Mouse (Mus musculus): Measurements from ENCODE around the gene Ifna13.

Ifna13 gene

DNA sequence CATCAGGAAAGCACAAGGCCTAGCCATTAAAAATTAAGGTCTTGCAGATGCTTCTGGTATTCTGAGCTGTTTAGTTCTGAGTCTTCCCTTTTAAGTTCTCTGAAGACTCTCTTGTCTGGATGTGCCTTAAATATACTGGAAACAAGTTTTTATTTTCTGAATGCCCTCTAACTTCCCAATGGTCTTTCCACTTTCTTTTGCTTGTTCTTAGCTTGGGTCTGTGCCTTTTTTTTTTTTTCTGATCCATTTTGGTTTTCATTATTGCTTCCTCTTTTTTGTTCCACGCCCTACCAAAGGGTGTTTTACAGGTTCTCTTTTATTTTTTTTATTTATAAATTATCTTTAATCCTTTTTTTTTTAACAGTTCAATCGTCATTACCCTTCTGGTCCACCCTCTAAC lies at the start of gene Ifna13:
Ifna13 (minus strand) TSS at position 101 of the 400 bp plus-strand sequence.
- no peak for DNase-seq (ENCODE audit: low spot score in 2 of 2)

DNA sequence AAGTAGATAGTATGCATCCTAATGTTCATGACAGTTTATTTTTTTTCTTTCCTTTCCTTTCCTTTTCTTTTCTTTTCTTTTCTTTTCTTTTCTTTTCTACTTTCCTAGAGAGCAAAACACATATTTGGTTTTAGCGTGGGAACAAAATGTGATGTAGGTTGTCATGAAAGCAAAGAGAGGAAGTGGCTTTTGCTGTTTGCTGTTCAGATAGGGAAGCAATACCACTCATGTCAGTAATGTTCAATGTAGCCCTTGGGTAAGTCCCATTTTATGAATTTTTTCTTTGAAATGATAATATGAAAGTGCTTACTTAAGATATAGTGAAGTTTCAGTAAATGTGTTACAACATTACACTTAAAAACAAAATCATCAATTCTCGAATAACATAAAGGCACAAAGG lies 49.1 kb upstream of the Ifna13 start:
- no peak for DNase-seq (ENCODE audit: low spot score in 2 of 2)

DNA sequence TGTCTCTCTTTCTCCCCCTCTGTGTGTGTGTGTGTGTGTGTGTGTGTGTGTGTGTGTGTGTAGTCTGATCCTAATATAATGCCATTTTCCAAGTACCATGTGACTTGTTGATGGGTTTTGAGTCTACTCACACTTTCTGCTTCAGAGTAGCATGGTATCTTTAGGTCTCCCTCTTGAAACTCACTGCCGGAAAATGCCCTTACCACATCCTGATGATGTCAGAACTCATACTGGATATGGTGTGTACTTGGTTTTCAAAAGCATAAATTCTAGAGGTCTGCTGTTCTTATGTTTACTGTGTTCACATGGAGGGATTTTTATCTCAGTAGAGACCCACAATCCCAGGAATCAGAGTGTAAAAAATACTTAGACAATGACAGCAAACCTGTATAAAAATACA lies 48.3 kb upstream of the Ifna13 start:
- no peak for DNase-seq (ENCODE audit: low spot score in 2 of 2)

DNA sequence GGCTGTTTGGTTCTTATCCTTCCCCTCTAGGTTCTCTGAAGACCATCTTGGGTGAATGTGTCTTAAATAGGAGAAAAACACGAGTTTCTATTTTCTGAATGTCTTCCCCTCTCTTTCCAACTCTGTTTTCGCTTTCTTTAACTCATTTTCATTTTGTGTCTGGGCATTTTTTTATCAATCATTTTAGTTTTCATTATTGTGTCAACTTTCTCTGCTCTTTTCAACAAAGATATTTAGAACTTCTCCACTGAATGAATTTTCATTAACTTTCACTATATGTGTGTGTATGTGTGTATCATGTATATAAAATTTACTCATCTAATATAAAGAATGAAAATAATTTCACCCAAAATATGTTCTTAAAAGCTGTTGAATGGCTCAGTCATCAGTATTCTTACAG lies 47.0 kb upstream of the Ifna13 start, which contains the start of gene Ifnab:
Ifnab (minus strand) TSS at position 101 of the 400 bp plus-strand sequence.
- no peak for DNase-seq (ENCODE audit: low spot score in 2 of 2)

DNA sequence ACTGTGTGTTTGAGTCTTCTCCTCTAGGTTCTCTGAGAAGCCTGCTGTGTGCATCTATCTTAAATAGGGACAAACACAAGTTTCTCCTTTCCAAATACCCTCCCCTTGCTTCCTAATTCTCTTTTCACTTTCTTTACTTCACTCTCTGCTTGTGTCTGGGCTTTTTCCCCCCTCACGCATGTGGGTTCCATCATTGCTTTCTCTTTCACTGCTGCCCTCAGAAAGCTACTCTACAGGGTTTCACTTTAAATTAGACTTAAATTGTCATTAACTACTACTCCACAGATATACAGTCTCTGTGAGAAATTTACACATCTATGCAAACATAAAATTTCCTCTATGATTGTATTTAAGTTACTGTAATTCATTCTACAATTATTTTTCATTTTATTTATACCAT lies 39.6 kb upstream of the Ifna13 start, which contains the start of gene Ifna2:
Ifna2 (minus strand) TSS at position 101 of the 400 bp plus-strand sequence.
- no peak for DNase-seq (ENCODE audit: low spot score in 2 of 2)

DNA sequence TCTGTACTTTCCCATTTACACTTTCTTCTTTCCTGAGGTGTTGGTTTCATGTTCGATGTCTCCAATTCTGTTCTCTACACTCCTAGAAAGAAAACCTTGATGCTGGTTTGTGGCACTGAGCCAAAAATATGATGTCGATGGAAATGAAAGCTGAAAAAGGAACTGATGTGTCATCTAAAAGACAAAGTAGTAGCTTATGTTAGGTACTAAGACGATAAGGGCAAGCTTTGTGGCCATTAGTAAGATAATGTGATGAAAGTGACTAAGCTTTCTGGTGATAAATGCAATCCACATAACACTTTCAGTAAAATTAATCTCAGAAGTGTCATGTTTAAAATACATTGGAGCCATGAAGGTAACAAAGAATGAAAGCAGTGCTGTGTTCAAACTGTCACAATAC lies 37.1 kb upstream of the Ifna13 start:
- DNase-seq (ENCODE audit: low spot score in 2 of 2): no peak

DNA sequence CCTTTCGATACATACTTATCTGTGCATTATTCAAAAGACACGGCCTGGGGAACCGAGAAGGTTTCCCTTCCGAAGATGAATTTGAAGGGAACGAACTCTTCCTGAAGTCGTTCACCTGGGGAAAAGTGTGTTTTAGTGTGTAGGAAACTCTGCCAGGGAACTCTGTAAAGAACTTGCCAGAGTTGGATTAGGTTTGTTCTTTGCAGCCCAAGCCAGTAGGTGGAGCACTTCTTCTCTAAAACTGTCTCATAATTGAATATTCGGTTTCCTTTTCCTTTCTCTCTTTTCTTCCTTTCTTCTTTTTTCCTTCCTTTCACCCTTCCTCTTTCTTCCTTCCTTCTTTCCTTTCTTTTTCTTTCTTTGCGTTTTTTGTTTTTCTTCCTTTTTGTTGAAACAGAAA lies 36.1 kb upstream of the Ifna13 start:
- DNase-seq (ENCODE audit: low spot score in 2 of 2): no peak

DNA sequence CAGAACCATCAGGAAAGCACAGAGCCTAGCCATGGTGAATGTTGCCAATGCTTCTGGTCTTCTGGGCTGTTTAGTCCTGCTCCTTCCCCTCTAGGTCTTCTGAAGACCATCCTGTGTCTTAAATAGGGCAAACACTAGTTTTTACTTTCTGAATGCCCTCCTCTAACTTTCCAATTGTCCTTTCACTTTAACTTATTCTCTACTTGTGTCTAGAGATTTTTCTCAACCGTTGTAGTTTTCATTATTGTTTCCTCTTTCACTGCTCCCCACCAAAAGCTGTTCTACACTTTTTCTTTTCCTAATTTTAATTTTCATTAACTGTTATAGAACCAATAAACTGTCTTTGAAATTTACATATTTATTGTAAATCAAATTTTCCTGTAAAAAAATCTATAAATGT lies 32.6 kb upstream of the Ifna13 start, which contains the start of gene Ifna16:
Ifna16 (minus strand) TSS at position 101 of the 400 bp plus-strand sequence.
- no peak for DNase-seq (ENCODE audit: low spot score in 2 of 2)

DNA sequence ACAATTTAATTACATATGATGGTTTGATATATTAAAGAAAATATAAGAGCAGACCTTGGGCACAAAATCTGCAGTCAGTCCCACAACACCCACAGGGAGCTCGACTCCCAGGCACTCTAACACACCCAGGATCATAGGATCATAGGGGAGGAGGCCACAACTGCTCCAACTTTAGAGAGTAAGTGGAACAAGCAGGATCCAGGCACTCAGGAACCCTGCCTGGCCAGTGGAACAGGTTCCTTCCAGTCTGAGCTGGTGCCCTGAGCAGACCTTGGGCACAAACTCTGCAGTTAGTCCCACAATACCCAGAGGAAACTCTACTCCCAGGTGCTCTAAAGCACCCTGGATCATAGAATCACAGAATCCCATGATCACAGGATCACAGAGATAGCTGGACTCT lies 11.2 kb upstream of the Ifna13 start:
- no peak for DNase-seq (ENCODE audit: low spot score in 2 of 2)

DNA sequence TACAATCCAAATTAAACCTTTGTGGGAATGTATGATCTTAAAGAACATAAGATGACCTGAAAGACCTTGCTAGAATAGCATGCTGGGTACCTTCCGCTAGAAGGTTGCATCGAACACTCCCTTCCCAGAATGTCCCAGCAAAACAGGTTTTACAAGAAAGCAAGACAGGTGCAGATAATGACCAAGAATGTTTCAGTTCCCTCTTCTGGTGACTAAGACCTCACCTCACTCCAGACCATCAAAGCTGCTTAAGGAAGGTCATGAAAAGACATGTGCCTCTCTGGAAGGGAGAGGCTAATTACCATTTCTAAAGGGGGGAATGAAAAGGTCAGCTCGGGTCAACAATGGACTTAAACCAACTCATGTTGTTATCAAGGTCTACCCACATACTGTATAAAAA lies 9.4 kb upstream of the Ifna13 start:
- no peak for DNase-seq (ENCODE audit: low spot score in 2 of 2)

DNA sequence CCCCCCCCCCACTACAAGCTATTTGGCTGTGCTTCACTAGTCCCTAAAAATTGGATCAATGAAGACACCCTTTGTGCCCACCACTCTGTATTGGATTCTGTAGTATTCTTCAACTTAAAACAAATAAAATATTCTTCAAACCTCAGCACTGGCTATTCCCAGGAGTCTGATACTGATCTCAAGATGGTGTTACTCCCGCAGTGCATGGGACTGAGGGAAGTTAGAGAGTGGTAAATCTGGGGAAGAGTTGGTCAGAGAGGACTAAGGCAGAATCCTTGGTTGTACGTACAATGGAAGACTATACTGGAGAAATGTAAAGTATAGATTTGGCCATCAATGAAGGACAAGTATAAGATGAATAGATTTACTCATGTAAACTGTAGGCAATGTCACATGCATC lies 1.7 kb downstream of the Ifna13 start:
- no peak for DNase-seq (ENCODE audit: low spot score in 2 of 2)

DNA sequence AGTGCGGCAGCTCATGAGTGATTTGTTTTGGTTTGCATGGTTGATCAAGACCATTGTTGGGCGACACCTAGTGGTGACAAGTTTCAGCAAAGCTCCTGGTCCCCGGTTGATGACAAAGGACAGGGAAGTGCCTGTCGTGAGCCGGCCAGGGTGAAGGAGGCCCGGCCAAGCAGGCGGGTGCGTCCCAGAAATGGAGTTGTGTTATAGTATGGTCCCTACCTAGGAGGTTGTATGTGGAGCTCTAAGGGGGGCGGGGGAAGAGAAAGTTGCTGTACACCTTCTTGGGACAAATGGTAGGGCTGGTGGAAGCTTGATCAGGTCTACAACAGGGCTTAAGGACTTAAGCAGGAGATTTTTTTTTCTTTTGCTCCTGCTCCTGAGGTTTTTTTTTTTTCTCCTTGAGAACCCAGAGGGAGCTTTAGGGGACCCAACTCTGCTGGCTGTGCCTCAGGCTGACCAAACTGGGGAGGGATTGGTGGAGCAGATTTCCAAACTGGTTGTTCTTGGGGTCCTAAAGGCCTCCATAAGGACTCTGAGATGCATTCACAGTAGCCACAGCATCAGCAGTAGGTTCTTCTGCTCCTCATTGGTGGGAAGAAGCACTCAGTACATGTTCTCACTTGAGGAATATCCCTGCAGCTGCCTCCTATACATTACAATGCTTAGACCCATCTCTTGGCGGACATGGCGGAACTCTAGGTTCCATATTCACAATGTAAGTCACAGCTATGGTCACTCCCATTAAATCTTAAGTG lies 3.0 kb downstream of the Ifna13 start:
- peak; percentile 50 to 53 for DNase-seq (ENCODE audit: low spot score in 2 of 2)

DNA sequence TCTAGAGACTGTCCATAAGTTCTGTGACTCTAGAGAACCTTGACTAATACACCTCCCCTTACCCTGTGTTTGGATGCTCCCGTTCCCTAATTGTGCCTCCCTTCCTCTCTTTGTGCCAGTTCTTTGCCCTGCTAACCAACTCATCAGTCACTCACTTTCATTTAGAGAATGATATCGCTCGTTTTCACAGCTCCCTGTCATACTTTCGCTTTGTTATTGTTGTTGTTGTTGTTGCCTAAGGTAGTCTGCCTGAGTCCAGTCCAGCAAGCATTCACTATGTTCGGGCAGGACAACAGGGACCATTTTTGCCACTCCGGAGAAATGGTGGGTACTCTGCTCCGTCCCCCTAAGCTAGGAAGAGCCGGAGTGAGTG lies 3.6 kb downstream of the Ifna13 start:
- no peak for DNase-seq (ENCODE audit: low spot score in 2 of 2)

DNA sequence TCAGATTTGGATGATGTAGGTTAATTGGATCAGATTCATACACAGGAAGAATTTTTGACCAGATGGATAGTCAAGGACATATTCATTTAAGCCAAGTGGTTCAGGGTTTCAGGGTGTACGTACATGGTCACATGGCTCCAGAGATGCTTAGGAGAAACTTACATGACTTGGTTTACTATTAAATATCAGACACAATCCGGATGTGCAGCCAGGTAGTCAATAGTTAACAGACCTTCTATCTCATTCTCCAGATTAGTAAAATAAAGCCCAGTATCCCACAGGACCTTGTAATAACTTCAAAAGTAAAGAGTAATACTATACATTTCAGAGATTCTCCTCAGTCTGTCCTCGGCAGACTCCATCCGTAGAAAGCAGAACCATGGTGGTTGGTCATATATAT lies 9.9 kb downstream of the Ifna13 start, which contains the start of gene C87499:
C87499 (minus strand) TSS at position 101 of the 400 bp plus-strand sequence.
- no peak for DNase-seq (ENCODE audit: low spot score in 2 of 2)

DNA sequence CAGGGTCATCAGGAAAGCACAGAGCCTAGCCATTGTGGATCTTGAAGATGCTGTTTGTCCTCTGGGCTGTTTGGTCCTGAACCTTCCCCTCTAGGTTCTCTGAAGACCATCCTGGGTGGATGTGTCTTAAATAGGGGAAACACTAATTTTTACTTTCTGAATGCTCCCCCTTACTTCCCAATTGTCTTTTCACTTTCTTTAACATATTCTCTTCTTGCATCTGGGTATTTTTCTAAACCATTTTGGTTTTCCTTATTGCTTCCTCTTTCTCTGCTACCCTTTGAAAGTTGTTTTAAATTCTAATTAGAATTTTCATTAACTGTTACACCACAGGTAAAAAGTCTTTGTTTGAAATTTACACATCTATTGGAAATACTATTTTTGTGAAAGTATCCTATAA lies 41.0 kb downstream of the Ifna13 start, which contains the start of gene Ifna12:
Ifna12 (minus strand) TSS at position 101 of the 400 bp plus-strand sequence.
- DNase-seq (ENCODE audit: low spot score in 2 of 2): no peak
